Comparison of ENCODE assay signal across 23 mouse cellular contexts in genomic region chr1:149876502-149876901, GRCm38 (mm10).
A peak's percentile ranks its signal among the peaks of the same experiment; 100 is the strongest.
DNase-seq lines count a peak whose midpoint lies in the region; ATAC-seq and TF ChIP-seq lines count a peak whose summit lies in the region.
"Had no signal": no experiment of that assay in that cellular context is flagged by ENCODE, and none has a peak within 500 bp of the region (broad histone marks: within the 10 kb centered on the region; RNA-seq: fewer than 3 reads in every experiment).

No protein-coding gene starts in this region.

- DNase-seq in layer of hippocampus, adult 9-11 months, result peak; percentile 36
- DNase-seq in layer of hippocampus, postnatal 10 days (ENCODE audit: low spot score in 2 of 2), result no peak
- DNase-seq in 3134 (ENCODE audit: extremely low read depth, insufficient read length, low spot score) (peak; percentile 21), 3T3-L1 (ENCODE audit: low read depth, low spot score) (peak; percentile 47), Patski (ENCODE audit: low read depth, low spot score) (no peak), adipocyte (ENCODE audit: low spot score) (no peak)
- DNase-seq in right cerebral cortex, postnatal 10 days (ENCODE audit: low spot score in 2 of 2), result no peak
- DNase-seq in adrenal gland, adult 18-20 months (ENCODE audit: low spot score in 2 of 2), result no peak
- DNase-seq: adrenal gland, postnatal 10 days; adrenal gland, postnatal 36 days; B cell, adult 2 months; cerebellum, adult 11 months; cerebellum, adult 2 months; cerebellum, adult 9-11 months; cerebellum, postnatal 25 days; gastrocnemius, adult 2 months; gastrocnemius, postnatal 14 days had no signal

- POLR2A ChIA-PET in Patski (lab: Charles Lee), result no interaction called here

- TF ChIP-seq CTCF in Patski (IDR thresholded peaks at IDR 0.05), result no peak

- CTCF ChIA-PET in Patski (lab: Charles Lee), result interaction anchor here (1.2 kb wide), 1 partner anchor 41 kb away, joined by 3 read pairs; no protein-coding TSS in a partner anchor

- peak; percentile 26 for ATAC-seq in Patski
- ATAC-seq: forebrain, embryonic 15.5 days had no signal

- in situ Hi-C loops in Patski (cut with MboI; ENCODE audit: low pct_unique_long_range_greater_than_20kb), result no loop called here

- H3K27me3 ChIP-seq in Patski, result no peaks in the 10 kb centered on the region
- H3K27me3 ChIP-seq: embryonic facial prominence, embryonic 12.5 days; embryonic facial prominence, embryonic 15.5 days; forebrain, embryonic 12.5 days; forebrain, embryonic 15.5 days; hindbrain, embryonic 12.5 days; hindbrain, embryonic 15.5 days had no signal

Comparison
In these comparisons a context has a peak if more than half of its experiments do, and no peak if none do; other contexts are left out.
1. DNase-seq: peak in layer of hippocampus, adult 9-11 months (single experiment), 3134 (single experiment) and 3T3-L1 (single experiment); none in layer of hippocampus, postnatal 10 days (0 of 2), Patski (single experiment), right cerebral cortex, postnatal 10 days (0 of 2), adipocyte (single experiment) and adrenal gland, adult 18-20 months (0 of 2).